Mouse (Mus musculus) mouse embryonic stem cell (cell line): Measurements from ENCODE around the gene Zfp874a.
"Not testable (repeated sequence)": the region's sequence is repeated elsewhere in the genome, so short reads cannot be mapped to it uniquely, and the experiment has no call there.

Source experiments
- in situ Hi-C, 2 experiments: fragments of 300-500 bp; cut with MboI; formaldehyde crosslinking; loops; 1 replicate in 1 of 2; 3 replicates in 1 of 2; pipeline ENCODE4 v1.14.3; 2019 to 2020; ENCODE audit warnings: low sequenced_read_pairs in 2 of 2, low pct_unique_long_range_greater_than_20kb in 1 of 2, mixed read lengths in 1 of 2; ENCODE audit not compliant: unreplicated experiment in 1 of 2

Zfp874a gene

DNA sequence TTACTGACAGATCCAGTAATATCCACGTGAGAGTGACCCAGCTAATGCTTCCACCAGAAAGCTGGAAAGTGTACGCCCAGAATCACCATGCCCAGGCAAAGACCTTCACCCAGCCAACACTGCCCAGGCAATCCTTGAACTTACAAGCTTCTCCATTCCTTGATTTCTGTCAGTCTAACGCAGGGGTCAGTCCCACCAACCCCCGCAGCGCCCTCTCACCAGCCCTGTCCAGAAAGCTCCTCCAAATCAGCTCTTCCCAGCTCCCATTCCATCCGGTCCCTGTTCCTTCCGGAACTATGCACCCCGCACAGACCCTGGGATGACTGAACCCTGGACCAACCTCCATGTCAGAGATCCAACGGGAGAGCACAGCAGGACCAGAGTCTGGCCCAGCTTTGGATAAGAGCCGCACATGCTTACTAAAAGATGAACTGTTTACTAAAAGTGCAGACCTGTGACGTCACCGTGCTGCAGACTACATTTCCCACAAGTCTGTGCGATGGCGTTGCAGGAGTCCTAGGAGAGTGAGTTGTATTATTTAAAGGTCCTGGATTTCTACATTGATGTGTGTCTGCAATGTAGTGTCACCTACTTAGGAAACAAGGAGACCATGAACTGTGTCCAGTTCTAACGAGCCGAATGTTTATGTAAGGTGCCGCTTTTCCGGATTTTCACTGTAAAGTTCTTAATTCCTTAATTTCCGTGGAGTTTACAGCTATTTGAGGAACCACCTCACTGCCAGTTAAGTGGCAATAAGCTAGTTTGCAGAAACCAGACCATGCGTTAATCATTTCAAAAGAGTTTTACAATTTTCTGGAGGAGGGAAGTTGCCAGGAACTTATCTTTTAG, at the start of gene Zfp874a:
Gene Zfp874a, minus strand, starts transcription at position 453 of the 849 bp plus-strand sequence.
- in situ Hi-C loops, result no loop called here

DNA sequence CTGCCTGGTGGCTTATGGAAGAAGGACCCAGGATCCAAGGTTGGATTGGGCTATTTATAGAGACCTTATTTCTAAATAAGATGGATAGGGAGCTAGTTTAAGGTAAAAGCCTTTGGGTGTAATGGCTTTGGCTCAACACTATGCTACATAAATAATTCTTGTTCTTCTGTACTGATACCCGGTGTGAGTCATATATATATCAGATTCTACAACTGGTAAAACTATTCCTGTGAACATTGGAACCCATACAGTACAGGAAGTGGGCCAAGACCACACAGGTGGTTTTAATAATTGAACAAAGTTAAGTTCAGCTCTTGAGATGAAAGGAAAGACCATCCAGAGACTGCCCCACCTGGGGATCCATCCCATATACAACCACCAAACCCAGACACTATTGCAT, 49.5 kb upstream of the Zfp874a start:
- in situ Hi-C loops, result no loop called here

DNA sequence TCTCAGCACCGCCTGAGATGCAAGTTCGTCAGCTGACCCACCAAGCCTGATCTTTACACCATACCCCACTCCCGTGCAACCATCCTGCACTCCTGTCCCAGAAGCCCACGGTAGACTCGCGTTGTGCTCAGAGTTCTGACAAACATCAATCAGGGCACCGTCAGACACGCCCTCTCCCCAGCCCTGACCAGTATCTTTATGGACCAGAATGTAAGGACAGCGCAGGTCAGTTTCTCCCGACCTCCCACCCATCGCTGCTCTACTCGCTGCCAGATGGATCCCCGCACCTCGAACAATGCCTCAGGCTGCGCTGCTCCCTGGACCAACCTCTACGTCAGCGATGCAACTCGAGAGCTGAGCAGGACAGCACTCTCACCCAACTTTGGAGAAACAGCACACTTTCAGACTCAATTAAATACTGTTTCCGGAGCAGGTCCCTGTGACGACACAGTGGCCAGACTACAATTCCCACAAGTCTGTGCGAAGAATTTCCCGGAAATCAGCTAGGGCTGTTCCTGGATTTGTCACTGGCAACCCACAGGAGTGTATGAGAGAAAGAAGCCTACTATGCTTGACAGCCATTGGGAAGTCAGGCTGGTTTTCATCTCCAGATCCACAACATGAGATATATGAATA, 48.8 kb upstream of the Zfp874a start, which contains the start of gene Zfp58:
Gene Zfp58, minus strand, starts transcription at position 472 of the 636 bp plus-strand sequence.
- in situ Hi-C loops, result no loop called here

DNA sequence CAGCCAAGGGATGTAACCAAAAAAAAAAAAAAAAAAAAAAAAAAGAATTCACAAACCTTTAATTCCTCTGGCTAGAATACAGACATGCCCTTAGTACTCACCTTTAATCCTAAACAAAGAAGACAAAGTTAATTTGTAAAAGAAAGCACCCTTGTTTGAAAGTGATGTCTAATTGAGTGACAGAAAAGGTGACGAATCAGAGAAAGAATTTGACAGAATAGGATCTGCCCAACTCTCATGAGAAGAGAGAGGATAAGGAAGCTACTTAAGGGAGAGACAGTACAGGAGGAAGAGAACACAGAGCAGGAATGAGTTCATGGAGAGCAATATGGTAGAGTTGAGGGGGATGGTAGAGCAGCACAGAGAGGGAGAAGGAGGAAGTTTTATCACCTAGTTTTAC, 44.2 kb upstream of the Zfp874a start:
- in situ Hi-C loops, result no loop called here

DNA sequence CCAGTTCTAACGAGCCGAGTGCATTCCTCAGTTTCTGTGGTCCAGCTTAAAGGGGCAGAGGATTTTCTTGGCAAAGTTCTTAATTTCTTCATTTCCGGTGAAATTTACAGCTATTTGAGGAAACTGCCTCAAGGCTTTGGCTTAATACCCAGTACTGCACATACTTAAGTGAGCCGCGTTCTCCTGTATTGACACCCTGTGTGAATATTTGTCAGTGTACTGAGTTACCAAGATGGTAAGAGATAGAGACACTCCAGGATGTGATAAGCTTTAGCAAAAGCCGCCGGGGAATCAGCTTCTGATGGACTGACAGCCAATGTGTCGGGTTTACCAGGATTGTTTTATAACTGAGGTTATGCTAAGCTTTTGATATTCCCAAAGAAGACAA, 33.0 kb upstream of the Zfp874a start:
- in situ Hi-C loops, result no loop called here

DNA sequence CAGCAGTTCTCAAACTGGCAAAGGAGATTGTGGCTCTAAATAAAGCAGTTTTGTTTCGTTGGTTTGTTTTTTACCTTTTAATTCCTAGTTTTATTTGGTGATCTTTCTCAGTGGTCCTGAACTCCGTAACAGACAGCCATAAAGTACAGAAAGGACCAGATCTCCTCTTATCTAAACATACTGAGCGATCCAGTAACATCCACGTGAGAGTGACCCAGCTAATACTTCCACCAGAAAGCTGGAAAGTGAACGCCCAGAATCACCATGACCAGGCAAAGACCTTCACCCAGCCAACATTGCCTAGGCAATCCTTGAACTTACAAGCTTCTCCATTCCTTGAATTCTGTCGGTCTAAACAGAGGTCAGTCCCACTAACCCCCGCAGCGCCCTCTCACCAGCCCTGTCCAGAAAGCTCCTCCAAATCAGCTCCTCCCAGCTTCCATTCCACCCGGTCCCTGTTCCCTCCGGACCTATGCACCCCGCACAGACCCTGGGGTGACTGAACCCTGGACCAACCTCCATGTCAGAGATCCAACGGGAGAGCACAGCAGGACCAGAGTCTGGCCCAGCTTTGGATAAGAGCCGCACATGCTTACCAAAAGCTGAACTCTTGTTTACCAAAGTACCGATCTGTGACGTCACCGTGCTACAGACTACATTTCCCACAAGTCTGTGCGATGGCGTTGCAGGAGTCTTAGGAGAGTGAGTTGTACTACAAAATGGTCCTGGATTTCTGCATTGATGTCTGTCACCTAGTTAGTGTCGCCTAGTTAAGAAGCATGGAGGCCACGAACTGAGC, 32.4 kb upstream of the Zfp874a start, which contains the start of gene Zfp874b:
Gene Zfp874b, minus strand, starts transcription at position 634 of the 799 bp plus-strand sequence.
- in situ Hi-C loops, result no loop called here

DNA sequence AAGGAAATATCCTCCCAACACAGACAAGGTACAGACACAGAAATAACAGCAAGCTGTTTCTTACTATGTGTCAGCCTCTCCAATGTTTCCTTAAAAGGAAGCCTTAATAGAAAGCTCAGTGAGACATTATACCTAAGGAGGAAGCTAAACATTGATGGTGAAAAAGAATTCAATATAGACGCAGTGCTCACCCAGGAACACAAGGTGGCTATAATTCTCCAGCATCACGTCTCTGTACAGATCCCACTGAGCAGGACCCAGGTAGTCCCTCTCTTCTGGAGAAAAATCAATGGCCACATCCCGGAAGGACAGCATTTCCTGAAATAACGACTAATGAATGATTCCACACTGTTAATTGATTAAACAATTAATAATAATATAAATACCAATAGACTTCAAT, 30.1 kb upstream of the Zfp874a start:
- in situ Hi-C loops, result no loop called here

DNA sequence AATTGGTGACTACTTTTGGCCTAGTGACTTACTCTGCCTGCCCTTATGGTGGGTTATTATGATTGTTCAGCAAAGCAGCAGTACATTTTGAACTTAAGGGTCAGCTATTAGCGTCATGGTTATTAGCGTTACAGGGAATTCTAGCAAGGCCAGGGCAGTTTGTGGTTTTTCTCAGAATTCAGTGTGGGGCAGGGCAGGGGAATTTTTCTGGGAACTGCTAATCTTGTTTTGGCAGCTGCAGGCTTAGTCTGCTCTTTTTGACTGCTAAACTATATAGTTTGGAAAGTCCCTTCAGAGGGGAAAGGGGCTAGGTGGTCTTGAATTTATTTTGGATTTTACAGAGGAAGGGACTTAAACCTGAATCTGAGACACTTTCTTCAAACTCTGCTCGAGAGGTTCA, 17.9 kb upstream of the Zfp874a start:
- in situ Hi-C loops, result no loop called here

DNA sequence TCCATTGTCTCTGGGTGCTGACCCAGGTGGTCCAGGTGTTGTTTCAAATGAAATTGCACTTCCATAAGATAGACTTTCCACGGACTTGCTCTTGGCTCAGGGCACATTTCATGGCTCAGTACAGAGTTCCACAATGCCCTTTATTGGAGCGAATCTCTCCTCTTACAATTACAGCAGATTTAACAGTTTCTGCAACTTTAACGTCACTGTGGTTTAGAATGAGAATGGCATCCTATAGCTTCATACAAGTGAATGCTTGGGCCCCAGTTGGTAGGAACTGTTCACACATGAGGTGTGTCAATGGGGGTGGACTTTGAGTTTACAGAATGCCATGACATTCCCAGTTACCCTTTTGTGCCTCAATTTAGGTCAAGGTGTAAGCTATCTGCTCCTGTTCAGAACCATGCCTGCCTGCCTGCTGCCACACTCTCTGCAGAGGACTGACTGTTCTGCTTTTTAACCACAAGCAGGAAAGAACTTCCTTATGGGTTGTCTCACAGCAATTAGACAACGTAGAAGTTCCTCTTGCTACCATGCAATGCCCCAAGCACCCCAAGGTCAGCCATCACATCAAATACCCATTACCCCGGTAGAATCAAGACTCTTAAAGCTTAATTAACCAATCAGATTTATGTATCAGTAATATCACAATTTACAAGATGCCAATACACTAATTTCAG, 12.2 kb upstream of the Zfp874a start:
- in situ Hi-C loops, result not testable (repeated sequence)

DNA sequence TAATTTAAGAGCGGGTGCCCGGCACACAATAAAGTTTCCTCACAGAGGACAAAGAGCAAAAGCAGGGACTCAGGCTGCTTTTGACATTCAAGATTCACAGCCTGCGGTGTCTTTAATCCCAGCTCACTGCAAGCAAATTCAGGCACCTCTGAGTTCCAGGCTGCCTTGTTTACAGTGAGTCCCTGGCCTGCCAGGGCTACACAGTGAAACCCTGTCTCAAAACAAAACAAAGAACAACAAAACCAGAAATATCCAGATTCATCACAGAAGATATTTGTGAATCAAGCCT, 541 bp upstream of the Zfp874a start:
- in situ Hi-C loops, result no loop called here

DNA sequence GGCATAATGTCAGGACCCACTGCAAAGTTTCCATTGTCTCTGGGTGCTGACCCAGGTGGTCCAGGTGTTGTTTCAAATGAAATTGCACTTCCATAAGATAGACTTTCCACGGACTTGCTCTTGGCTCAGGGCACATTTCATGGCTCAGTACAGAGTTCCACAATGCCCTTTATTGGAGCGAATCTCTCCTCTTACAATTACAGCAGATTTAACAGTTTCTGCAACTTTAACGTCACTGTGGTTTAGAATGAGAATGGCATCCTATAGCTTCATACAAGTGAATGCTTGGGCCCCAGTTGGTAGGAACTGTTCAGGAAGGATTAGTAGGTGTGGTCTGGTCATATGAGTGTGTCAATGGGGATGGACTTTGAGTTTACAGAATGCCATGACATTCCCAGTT, 14.3 kb downstream of the Zfp874a start:
- in situ Hi-C loops, result not testable (repeated sequence)

DNA sequence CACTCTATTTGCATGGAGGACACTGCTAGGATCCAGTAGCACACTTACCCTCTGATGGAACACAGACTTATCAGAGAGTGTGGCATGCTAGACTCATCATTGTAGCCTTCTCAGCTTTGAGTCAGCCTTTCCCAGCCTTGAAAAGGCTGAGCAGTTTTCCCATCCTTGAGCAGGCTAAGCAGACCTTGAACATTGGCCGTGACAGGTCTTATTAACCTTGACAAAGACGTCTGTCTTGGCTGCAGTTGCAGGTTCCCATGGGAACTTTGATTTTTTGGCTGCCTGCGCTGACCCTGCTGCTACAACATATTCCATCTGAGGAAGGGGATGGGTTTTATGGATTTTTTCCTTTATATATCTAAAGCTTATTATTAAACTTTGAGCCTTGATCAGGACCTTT, 23.3 kb downstream of the Zfp874a start:
- in situ Hi-C loops, result no loop called here

DNA sequence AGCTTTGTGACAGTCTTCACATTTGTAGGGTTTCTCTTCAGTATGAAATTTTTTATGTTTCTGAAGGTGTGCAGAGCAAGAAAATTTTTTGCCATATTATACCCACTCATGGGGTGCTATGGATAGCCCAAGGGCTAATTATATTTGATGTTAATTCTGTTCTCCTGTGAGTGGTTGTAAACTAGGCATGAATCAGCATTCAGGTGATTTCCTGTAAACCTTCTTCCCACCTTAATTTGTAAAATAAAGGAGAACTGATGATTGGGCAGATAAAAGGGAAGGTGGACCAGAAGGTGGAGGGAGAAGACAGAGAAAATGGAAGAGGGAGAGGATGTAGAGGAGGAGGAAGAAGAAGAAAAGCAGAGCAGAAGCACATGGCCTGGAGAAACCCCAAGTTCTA, 25.7 kb downstream of the Zfp874a start:
- in situ Hi-C loops, result not testable (repeated sequence)

DNA sequence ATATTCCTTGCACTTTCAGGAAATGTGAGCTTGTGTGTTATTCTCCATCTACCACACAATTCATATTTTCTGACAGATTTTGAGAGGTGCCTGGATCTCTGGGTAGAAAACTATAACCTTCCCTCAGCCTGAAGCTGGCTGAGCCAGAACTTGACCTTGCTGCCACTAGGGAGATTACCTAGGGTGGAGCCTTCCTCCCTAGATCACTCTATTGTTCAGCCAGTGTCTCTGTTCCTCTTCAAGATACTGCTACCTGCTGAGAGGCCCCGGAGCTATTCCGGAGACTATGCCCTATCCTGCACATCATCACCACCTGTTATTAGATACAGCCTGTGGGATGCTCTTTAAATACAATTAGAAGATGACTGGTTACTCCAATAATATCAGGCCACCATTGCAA, 28.9 kb downstream of the Zfp874a start:
- in situ Hi-C loops, result not testable (repeated sequence)

DNA sequence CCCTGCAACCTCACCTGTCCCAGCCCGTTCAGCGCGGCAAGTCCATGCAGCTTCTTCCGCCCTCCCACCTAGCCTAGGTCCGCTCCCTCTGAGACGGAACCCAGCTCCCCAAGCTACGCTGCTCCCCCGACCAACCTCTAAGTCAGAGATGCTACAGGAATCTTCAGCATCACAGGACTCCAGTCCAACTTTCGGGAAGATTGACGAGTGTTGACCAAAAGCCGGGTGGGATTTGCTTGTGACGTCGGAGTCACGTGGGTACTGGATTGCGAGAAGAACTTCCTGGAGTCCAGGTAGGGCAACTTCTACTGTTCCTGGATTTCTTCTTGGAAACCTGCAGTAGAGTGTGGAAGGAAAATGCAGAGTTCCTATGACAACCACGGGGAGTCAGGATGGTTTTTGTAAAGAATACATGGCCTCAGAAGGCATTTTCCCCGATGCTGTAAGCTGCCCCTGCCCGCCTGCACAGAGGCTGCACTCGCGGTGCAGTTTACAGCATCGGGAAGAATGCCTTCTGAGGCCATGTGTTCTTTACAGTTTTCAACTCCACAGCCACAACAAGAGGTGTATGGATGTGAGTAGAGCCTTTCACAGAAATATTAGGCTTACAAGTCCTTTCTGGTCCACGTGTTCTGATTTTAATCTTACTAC, 30.1 kb downstream of the Zfp874a start, which contains the start of gene Zfp459:
Gene Zfp459, minus strand, starts transcription at position 212 of the 651 bp plus-strand sequence.
- in situ Hi-C loops, result no loop called here

DNA sequence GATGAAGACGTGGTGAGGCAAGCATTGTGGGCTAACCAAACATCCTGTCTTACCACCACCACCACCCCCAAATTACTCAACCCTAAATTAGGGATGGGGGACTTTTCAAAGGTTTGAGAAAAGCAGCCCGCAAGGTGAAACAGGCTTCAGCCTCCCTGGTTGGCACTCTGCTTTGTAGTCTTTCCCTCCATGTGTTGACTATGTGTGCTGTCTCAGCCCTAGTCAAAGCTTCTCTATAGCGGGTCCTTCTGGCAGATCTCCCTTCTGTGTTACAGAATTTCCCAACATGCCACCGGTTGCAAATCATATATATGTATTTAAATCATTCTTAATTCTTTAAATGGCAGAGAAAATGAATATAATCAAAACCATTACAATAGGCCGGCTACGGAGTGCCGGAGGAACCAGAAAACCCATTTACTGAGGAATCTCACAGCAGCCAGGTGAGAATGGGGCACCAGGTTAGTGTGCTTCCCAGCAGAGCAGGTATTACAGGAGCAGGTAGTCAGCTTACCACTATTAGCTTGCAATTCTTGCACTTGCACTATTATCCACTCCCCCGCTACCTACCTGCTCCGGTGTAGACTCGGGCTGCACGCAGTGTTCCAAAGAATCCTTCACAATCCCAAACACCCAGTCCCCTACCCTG, 30.7 kb downstream of the Zfp874a start:
- in situ Hi-C loops, result no loop called here

DNA sequence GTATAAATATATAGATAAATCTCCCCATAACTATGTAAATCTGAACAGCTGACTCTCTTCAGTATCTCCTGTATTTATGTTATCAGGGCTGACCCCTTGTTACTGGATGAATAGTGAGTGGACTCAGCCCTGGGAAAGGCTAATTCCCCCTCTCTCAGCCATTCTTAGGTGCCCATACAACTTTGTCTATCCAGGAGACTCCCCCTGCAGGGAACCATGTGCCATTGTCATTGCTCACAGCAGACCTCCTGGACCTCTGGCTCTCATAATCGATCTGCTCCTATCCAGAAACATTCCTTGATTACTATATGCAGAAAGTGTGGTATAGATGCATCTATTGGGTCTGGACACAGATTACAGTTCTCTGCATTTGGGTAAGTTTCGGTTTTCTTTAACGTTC, 34.6 kb downstream of the Zfp874a start:
- in situ Hi-C loops, result no loop called here

DNA sequence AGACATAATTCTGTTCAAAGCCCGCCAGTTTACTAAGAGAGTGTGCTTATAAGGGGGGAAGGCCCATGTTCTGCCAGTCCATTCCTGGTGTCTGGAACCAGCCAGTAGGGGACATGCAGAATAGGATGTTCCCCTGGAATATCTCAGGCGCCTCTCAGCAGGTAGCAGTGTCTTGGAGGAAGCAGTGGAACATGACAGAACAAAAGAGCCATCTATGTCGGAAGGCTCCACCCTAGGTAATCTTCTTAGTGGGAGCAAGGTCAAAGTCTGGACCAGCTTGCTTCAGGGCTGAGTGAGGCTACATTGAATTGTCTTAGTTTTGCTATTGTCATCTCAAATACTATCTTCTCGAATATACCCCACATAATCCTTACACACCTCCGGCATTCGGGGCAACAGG, 35.7 kb downstream of the Zfp874a start:
- in situ Hi-C loops, result no loop called here
